Mouse (Mus musculus) bone marrow, adult 2 months (tissue): ENCODE results near the gene Kyat1.

Experiments
- CTCF ChIP-seq: fragments of 200-500 bp; IDR thresholded peaks from 2 replicates; pipeline ENCODE4 v1.5.1; 2011; ENCODE audit warnings: low read length, control low read depth; ENCODE audit not compliant: control insufficient read depth, insufficient read depth
- POLR2A ChIP-seq: fragments of 200-500 bp; IDR thresholded peaks from 2 replicates; pipeline ENCODE4 v1.6.1; 2011; ENCODE audit warnings: low read depth, mild to moderate bottlenecking, control low read depth, low read length, borderline replicate concordance; ENCODE audit not compliant: control insufficient read depth

DNA sequence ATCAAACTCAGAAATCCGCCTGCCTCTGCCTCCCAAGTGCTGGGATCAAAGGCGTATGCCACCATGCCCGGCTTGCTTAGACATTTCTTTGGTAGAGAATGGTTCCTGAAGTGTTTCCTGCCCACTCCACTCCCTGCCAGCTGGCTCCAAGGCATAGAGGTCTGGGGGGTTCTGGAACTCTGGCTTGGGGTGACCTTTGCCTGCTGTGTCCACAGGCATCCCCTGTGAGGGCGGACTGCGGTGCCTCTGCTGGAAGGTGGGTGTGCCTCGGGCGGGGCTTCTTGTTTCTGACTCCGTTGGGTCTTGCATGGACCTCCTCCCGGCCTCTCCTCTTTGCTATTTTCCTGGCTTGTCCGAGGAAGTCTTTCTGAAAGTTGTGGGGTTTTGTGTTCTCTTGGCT lies 69.2 kb downstream of the Kyat1 start:
- TF ChIP-seq CTCF (no peak), POLR2A (no peak)
